Mouse (Mus musculus) E14TG2a.4 (cell line): ENCODE results near the gene Dap.
A peak's percentile ranks its signal among the peaks of the same experiment; 100 is the strongest.

Experiments
- CTCF ChIP-seq: conservative IDR thresholded peaks from 2 replicates; pipeline ENCODE4 v1.5.1; 2014; ENCODE audit warnings: low read length
- NANOG ChIP-seq: IDR thresholded peaks from 2 replicates; pipeline ENCODE4 v1.6.1; 2014; ENCODE audit warnings: borderline replicate concordance, low read length, mixed read lengths
- POU5F1 ChIP-seq: IDR thresholded peaks from 2 replicates; pipeline ENCODE4 v1.6.1; 2014; ENCODE audit warnings: low read length, borderline replicate concordance

DNA sequence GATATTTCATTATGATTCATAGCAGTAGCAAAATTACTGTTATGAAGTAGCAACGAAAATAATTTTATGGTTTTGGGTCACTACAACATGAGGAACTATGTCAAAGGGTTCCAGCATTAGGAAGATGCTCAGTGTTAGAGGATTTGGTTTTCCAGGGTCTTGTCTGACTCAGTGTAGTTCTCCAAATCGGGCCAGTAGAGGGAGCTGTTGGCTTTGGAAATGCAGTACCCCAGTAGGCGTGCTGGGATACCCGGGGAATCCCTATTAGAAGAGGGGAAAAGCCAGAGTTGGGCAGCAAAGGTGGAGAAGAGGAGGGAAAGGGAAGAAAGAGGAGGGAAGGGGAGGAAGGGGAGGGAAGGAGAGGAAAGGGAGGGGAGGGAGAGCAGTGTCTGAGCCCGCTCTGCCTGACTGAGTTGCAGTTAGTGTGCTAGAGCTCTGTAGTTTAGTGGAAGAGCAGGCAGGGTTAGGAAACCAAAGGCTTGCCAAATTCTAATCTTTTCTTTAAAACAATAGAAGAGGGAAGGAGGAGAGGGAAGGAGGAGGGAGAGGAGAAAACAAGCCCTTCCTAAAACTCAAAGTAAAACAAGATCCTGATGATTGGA, 91.6 kb downstream of the Dap start:
- peak; percentile 52 for TF ChIP-seq CTCF
- no peak for TF ChIP-seq NANOG
- TF ChIP-seq POU5F1, result no peak
